Mouse (Mus musculus) spleen, postnatal 14 days (tissue): ENCODE data around the gene Akr1c14.
"Not testable (repeated sequence)": the region's sequence is repeated elsewhere in the genome, so short reads cannot be mapped to it uniquely, and the experiment has no call there.

Experiments
- DNase-seq, 2 experiments: peaks; one replicate each; pipeline ENCODE4 v3.0.0; 2021 to 2022; ENCODE audit warnings: low spot score in 2 of 2

The Akr1c14 gene

DNA sequence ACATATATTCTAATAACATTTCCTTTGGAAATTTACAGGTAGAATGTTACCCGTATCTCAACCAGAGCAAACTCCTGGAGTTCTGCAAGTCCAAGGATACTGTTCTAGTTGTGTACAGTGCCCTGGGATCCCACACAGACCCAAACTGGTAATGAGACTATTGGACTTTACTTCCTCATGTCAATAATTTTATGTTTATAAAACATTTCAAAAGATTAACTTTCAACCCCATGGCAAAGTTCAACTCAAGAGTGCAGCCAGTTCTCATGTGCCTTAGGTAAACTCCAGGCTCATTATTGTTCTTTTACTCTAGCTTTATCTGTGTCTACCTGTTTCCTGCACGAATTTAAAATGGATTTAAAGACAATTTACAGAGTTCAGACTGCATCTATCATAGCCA, at the start of gene Akr1c14:
TSS of gene Akr1c14 (plus strand) at position 293 of the 400 bp plus-strand sequence.
- no peak for DNase-seq

- peak in 1 of 2 experiments; percentile 52 for DNase-seq
Measured at GRCm38 (mm10) chr13:4001687-4002086, 47.1 kb upstream of the Akr1c14 start.

DNA sequence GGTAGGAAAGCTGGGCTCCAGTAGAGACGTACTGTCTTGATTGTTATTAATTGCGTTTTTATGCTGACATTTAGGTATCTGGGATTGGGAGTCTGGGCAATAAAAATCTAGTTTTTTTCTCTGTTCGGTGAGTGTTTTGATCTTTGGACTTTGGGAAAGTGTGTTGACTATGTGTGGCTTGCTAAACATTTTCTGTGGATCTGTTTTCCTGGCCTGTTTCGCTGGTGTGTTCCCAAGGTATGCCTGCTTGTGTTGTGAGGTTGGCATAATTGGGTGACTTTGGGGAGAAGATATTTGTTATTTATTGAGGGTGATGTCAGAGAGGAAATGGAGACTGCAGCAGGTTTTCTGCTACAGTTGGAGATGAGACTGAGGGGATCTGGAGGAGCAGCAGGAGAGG, 38.0 kb upstream of the Akr1c14 start:
- DNase-seq, result no peak

GRCm38 (mm10) chr13:4013811-4014210, 35.0 kb upstream of the Akr1c14 start:
- no peak for DNase-seq

- DNase-seq, result no peak
Measured at GRCm38 (mm10) chr13:4029897-4030296, 18.9 kb upstream of the Akr1c14 start.

- DNase-seq, result no peak
Measured at GRCm38 (mm10) chr13:4032512-4032911, 16.3 kb upstream of the Akr1c14 start.

GRCm38 (mm10) chr13:4035052-4035451, 13.8 kb upstream of the Akr1c14 start:
- DNase-seq, result no peak

DNA sequence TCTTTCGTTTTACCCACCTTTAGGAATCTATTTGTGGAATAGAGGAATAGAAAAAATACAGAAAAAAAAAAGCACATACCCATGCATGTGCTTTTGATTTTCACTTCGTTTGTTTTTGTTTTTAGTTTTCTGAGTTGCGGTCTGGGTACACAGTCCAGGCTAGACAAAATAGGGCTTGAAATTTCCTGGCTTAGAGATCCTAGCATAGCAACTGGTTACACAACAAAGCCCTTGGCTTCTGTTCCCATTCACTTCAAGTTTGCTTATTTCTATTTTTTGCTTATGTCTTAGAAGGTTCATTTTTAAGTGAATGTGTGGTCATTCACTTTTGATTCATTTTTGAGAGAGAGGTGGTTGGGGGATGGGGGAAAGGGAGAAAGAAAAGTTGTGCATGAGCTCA, 2.7 kb upstream of the Akr1c14 start:
- DNase-seq, result no peak

DNA sequence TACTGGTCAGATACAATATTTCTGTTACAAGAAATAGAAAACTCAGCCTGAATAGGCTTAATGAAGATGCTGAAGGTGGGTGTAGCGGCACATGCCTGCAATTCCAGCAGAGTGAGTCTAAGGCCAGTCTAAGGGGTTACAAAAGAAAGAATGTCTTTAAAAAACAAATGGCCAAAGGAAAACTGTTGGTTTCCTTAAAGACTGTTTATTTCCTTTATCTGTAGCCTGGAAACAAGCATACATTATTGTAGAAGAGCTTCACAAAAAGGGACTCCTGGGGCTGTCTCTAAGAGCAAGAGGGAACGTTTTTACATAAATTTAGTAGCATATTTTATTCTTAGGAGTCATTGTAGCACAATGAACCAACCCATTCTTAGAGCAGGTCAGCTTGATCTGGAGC, 2.0 kb upstream of the Akr1c14 start:
- no peak for DNase-seq

GRCm38 (mm10) chr13:4048226-4048625, 585 bp upstream of the Akr1c14 start:
- no peak for DNase-seq

- DNase-seq, result no peak
Measured at GRCm38 (mm10) chr13:4049655-4050054, 844 bp downstream of the Akr1c14 start.

GRCm38 (mm10) chr13:4055450-4055849, 6.6 kb downstream of the Akr1c14 start:
- DNase-seq, result no peak

GRCm38 (mm10) chr13:4056211-4056610, 7.4 kb downstream of the Akr1c14 start:
- no peak for DNase-seq

DNA sequence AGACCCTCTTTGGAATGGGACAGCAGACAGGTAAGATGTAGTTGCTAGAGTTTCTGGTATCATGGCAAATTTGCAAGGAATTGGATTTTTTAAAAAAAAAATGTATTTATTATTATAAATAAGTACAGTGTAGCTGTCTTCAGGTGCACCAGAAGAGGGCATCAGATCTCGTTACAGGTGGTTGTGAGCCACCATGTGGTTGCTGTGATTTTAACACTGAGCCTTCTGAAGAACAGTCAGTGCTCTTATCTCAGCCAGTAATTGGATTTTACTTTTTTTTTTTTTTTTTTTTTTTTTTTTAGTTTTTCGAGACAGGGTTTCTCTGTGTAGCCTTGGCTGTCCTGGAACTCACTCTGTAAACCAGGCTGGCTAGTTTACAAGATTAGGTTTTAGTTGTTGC, 9.4 kb downstream of the Akr1c14 start:
- DNase-seq, result not testable (repeated sequence)

- no peak for DNase-seq
Measured at GRCm38 (mm10) chr13:4059363-4059762, 10.6 kb downstream of the Akr1c14 start.

GRCm38 (mm10) chr13:4060214-4060730, 11.5 kb downstream of the Akr1c14 start:
- DNase-seq, result no peak

DNA sequence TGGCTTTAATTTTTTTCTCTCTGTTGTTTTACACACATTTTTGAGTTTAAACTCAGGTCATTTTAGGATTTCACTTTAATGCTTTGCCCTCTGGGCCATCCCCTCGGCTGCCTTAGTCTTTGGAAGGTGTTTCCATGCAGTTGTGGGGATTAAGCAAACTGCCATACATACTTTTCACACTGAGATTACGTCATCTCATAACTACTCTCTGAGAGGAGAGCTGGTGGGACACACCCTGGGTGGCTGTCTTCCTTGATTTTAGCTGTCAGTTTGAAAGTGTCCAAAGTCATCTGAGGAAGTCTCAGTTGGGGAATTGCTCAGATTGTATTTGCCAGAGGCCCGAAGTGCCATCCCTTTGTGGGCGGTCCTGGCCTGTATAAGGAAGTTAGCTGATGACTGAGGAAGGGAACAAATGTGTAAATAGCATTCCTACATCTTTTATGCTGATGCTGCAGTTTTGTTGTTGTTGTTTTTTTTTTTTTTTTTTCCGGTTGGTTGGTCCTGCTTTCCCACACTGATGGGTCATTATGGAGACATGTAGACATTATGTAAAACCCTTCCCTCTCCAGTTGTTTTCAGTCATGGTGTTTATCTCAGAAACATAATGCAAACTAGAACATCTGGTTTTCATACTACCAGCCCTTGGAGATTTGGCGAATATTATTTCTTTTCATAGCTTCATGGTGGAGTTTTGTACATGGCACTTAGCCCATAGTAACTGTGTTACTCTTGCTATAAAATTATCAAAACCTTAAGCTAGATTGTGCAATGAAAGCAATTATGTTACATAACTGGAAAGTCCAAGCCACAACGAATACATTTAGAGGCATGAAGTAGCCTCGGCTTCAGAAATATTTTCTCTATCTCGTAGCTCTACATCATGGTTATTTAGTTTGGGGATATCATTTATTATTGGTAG, 28.0 kb downstream of the Akr1c14 start:
- no peak for DNase-seq

DNA sequence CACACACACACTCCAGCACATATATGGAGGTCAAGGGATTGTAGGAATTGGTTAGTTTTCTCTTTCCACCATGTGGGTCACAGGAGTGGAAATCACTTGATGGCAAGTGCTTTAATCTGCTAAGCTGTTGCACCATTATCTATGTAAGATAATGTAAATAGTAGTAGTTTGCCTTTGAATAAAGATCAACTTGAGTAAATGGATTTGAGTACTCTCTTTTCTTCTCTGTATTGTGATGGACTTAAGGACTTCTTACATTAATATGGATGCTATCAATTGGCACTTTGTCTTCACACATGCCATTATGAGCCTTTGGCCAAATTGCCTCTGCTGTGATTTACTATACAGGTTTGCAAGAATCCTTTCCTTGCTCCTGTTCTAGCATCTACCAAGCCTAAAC, 31.1 kb downstream of the Akr1c14 start:
- DNase-seq, result no peak

DNA sequence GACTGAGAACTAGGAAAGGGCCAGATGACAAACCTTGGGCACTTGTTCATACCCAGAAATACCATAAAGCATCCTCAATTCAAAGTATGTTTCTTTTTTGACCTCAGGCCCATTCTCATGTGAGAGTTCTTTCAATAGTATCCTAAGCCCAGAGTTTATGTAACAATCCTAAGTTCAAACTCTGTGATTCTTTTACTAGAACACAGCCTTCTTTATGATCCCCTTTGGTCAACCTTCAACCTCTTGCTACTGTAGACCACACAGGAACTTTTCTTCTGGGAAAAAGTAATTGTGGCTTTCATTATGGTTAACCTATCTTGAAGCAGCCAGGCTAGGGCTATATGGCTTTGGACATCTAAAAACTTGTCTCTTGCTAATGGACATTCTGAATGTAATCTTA, 52.9 kb downstream of the Akr1c14 start:
- no peak for DNase-seq

DNA sequence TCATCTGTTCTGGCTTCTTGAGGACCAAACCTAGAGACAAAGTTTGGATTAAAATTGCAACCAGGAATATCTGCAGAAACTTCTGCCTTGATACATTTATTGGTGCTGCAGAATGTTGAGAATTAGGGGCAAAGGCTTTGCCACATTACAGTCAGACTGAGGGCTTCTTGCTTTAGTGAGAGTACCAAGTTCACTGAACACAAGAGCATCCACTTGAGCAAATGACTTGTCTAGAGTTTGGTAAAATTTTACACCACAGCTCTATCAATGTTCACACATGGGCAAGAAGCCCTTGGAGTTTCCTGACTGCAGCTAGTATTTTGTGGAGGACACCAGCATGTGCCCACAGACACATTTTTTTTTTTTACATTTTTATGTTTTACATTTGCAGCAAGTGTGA, 53.9 kb downstream of the Akr1c14 start:
- DNase-seq, result no peak

DNA sequence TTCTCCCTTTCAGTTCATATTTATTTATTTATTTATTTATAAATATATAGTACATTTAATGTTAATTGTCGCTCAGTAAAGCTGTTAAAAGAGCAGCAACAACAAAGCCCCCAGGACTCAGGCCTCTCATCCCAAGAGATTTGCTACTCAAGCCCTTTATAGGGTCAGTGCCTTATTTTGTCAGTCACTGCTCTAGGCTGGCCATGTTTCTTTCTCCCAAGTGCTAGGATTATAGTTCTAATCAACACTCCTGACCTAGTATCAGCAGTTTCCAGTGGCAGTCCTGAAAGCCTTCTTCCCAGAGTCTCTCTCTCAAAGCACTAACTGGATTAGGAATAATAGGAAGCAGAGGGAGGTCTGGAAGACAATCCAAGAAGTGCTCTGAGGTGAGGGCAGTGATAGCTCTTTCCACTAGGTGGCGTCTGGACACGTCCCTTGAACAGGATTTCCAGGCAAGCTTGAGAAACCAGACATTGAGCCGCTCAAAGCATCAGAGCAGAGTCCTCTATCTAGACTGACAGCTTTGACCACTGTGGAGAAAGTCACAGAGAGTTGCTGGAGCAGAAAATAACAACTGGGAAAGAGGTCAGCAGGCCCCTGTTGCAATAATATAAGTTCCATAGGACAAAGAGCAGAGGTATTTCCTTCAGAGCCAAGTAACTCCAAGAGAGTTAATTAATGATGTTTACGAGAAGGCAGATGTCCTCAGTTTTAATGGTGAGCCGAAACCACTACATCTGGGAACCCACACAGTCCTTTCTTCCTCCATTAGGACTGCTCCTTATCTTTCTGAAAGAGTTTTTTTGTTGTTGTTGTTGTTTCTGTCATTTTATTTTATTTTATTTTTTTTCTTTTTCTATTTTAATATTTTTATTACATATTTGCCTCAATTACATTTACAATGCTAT, 61.7 kb downstream of the Akr1c14 start:
- DNase-seq, result no peak

DNA sequence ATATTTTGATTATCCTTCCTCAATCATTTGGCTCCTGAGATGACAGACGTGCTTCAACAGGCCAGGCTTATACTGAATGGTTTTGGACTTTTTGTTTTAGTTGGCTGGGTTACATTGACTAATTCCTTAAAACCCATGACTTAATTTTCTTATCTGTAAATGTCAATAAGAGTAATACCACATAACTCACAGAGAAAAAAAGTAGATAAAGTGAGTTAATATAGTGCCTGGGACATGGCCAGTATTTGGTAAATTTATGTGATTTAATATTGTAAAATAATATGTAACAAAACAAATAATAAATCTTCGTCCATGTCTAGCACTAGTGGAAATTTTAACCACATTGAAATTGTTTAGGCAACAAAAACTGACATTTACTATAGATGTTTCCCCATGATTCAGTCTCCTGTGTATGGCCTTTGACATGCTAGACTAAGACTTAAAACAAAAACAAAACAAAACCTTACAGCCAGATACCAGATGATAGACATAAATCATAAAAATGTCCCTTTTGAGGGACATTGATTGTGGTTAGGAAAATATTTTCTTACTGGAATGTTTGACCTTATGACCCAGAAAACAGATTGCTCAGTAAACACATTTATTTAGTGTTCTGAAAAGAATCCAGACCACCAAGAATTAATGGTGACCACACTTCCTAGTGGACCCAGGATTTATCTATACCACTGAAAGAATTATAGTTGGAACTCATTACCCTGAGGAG, 70.5 kb downstream of the Akr1c14 start:
- no peak for DNase-seq
